Mouse (Mus musculus) ES-Bruce4 (cell line): Measurements from ENCODE around the gene Nrtn. TPM values are rescaled to one million over a fixed set of nuclear protein-coding genes. Genes with fewer than 3 reads are reported as not detected.

Experiments
- H3K27ac ChIP-seq: 2 replicates; pipeline ENCODE4 v1.5.1; 2012; ENCODE audit warnings: low read length, inconsistent platforms; ENCODE audit not compliant: insufficient read depth
- H3K27me3 ChIP-seq: 2 replicates; pipeline ENCODE4 v1.6.1; 2012; ENCODE audit warnings: mild to moderate bottlenecking, low read length, inconsistent platforms; ENCODE audit not compliant: control insufficient read depth, poor library complexity, insufficient read depth, severe bottlenecking
- H3K36me3 ChIP-seq: 2 replicates; pipeline ENCODE4 v1.6.1; 2012; ENCODE audit warnings: inconsistent platforms, mild to moderate bottlenecking, low read length, moderate library complexity; ENCODE audit not compliant: control insufficient read depth, poor library complexity, insufficient read depth, severe bottlenecking
- H3K4me1 ChIP-seq: one replicate; pipeline ENCODE4 v1.8.1; 2011; ENCODE audit warnings: low read length; ENCODE audit not compliant: control insufficient read depth, insufficient read depth
- H3K4me3 ChIP-seq: 2 replicates; pipeline ENCODE4 v1.5.1; 2011; ENCODE audit warnings: low read depth, mild to moderate bottlenecking, low read length
- H3K9ac ChIP-seq: 2 replicates; pipeline ENCODE4 v1.6.1; 2012; ENCODE audit warnings: low read depth, mild to moderate bottlenecking, inconsistent platforms; ENCODE audit not compliant: poor library complexity, severe bottlenecking
- H3K9me3 ChIP-seq: replicated peaks from 2 replicates; pipeline ENCODE4 v1.6.1; 2012; ENCODE audit warnings: mild to moderate bottlenecking, low read length, inconsistent platforms; ENCODE audit not compliant: control insufficient read depth, poor library complexity, insufficient read depth, severe bottlenecking
- CTCF ChIP-seq: IDR thresholded peaks from one replicate; pipeline ENCODE4 v1.8.1; 2011; ENCODE audit warnings: low read depth, low read length
- EP300 ChIP-seq: IDR thresholded peaks from 2 replicates; pipeline ENCODE4 v1.6.1; 2011; ENCODE audit warnings: low read depth, low read length; ENCODE audit not compliant: insufficient read depth
- POLR2A ChIP-seq: IDR thresholded peaks from one replicate; pipeline ENCODE4 v1.8.1; 2011; ENCODE audit warnings: low read length; ENCODE audit not compliant: insufficient read depth
- polyA plus RNA-seq: library from polyadenylated mRNA; stranded (reverse); fragments of >200 nt; gene quantifications from 2 replicates; pipeline ENCODE4 v1.2.4, GENCODE M21; 2011; ENCODE audit warnings: low read depth; ENCODE audit not compliant: missing spikeins, insufficient read depth, insufficient read length

Gene Nrtn
- polyA plus RNA-seq, 1 experiment, result 8.1 TPM

GRCm38 (mm10) chr17:56706515-56706914 lies 50.8 kb downstream of the Nrtn start:
- Histone ChIP-seq H3K36me3 (peaks cover 61% of the 10 kb centered on the region), H3K4me3 (no peak overlapping the region), H3K4me1 (peaks cover 13% of the 10 kb centered on the region), H3K27ac (no peak overlapping the region; the same call in 1 of the 2 replicates), H3K9me3 (no peaks in the 10 kb centered on the region), H3K9ac (no peak overlapping the region), H3K27me3 (no peaks in the 10 kb centered on the region)
- TF ChIP-seq POLR2A, result no peak

- no peak overlapping the region for H3K9ac ChIP-seq
- no peak overlapping the region for H3K4me3 ChIP-seq
- H3K4me1 ChIP-seq, result peaks cover 10% of the 10 kb centered on the region
- H3K36me3 ChIP-seq, result peaks cover 69% of the 10 kb centered on the region
- no peak for TF ChIP-seq POLR2A
- TF ChIP-seq CTCF, result no peak
- TF ChIP-seq EP300, result no peak
- no peaks in the 10 kb centered on the region for H3K9me3 ChIP-seq
- no peaks in the 10 kb centered on the region for H3K27me3 ChIP-seq
- no peak overlapping the region for H3K27ac ChIP-seq
These were observed 54.3 kb downstream of the Nrtn start for GRCm38 (mm10) chr17:56703038-56703437.

Other genes starting within 250 kb of the Nrtn start
- gene Znrf4, start 245.1 kb downstream of the Nrtn start, polyA plus RNA-seq, result not detected in 2 replicates
- gene Gm20219, start 203.1 kb downstream of the Nrtn start, polyA plus RNA-seq, result 1.1 and 2.3 TPM in 2 replicates
- gene Safb2, start 172.9 kb downstream of the Nrtn start, polyA plus RNA-seq, result 107 and 117 TPM in 2 replicates
- 99.4 and 111 TPM in 2 replicates for gene Safb, start 172.7 kb downstream of the Nrtn start, polyA plus RNA-seq
- 105 and 131 TPM in 2 replicates for gene 2410015M20Rik, start 147.8 kb downstream of the Nrtn start, polyA plus RNA-seq
- 704 and 766 TPM in 2 replicates for gene Rpl36, start 144.1 kb downstream of the Nrtn start, polyA plus RNA-seq
- 60.3 and 62.1 TPM in 2 replicates for gene Lonp1, start 130.6 kb downstream of the Nrtn start, polyA plus RNA-seq
- 2.4 and 3.7 TPM in 2 replicates for gene Catsperd, start 129.4 kb downstream of the Nrtn start, polyA plus RNA-seq
- gene Ranbp3, start 84.2 kb downstream of the Nrtn start, polyA plus RNA-seq, result 72.6 and 75.6 TPM in 2 replicates
- 152 and 177 TPM in 2 replicates for gene Ndufa11, start 39.8 kb downstream of the Nrtn start, polyA plus RNA-seq
- 23.2 and 24.2 TPM in 2 replicates for gene Vmac, start 39.5 kb downstream of the Nrtn start, polyA plus RNA-seq
- gene Dus3l, start 7.2 kb upstream of the Nrtn start, polyA plus RNA-seq, result 18.4 and 18.9 TPM in 2 replicates
- gene Prr22, start 12.7 kb upstream of the Nrtn start, polyA plus RNA-seq, result not detected in 2 replicates
- 27.5 and 30.5 TPM in 2 replicates for gene Rfx2, start 73.5 kb upstream of the Nrtn start, polyA plus RNA-seq
- 0.46 and 0.68 TPM in 2 replicates for gene Acsbg2, start 116.9 kb upstream of the Nrtn start, polyA plus RNA-seq
- gene 1700061G19Rik, start 117.9 kb upstream of the Nrtn start, polyA plus RNA-seq, result 8.0 and 8.4 TPM in 2 replicates
- 20.7 and 21.9 TPM in 2 replicates for gene Mllt1, start 177.9 kb upstream of the Nrtn start, polyA plus RNA-seq
- gene Acer1, start 224.6 kb upstream of the Nrtn start, polyA plus RNA-seq, result 0.37 and 0.49 TPM in 2 replicates
- 47.7 and 59.9 TPM in 2 replicates for gene Clpp, start 232.8 kb upstream of the Nrtn start, polyA plus RNA-seq
- 16.0 and 21.3 TPM in 2 replicates for gene Alkbh7, start 239.8 kb upstream of the Nrtn start, polyA plus RNA-seq
- gene Pspn, start 242.5 kb upstream of the Nrtn start, polyA plus RNA-seq, result not detected in 2 replicates